Mouse (Mus musculus) neural tube, embryonic 10.5 days (tissue): ENCODE measurements at regions not wholly inside any gene's neighbourhood (a gene's known extent, or its start where the extent isn't known, plus 50 kb on each side); places are given as distances from the start of the nearest gene placed in this dataset.

Experiments used
- DNase-seq: peaks from one replicate; pipeline ENCODE4 v3.0.0-alpha.2; 2017; ENCODE audit warnings: low spot score; ENCODE audit errors: extremely low spot score

GRCm38 (mm10) chr5:53329591-53329990 lies 62.7 kb downstream of the Smim20 start:
- DNase-seq: no peak

GRCm38 (mm10) chr5:53336704-53337103 lies 69.8 kb downstream of the Smim20 start:
- no peak for DNase-seq

- no peak for DNase-seq
Measured at GRCm38 (mm10) chr5:53337816-53338215, 70.9 kb downstream of the Smim20 start.

- DNase-seq: no peak
Measured at GRCm38 (mm10) chr5:53345164-53345563, 78.3 kb downstream of the Smim20 start.

GRCm38 (mm10) chr5:53346028-53346427 lies 79.1 kb downstream of the Smim20 start:
- DNase-seq: no peak

GRCm38 (mm10) chr5:53346756-53347155 lies 79.9 kb downstream of the Smim20 start:
- no peak for DNase-seq

- no peak for DNase-seq
Measured at GRCm38 (mm10) chr5:53352852-53353251, 86.0 kb downstream of the Smim20 start.

- no peak for DNase-seq
Measured at GRCm38 (mm10) chr5:53354296-53354695, 87.4 kb downstream of the Smim20 start.

- DNase-seq: peak; percentile 88
Measured at GRCm38 (mm10) chr5:53355069-53355468, 88.2 kb downstream of the Smim20 start.

- no peak for DNase-seq
Measured at GRCm38 (mm10) chr5:53357086-53357608, 90.3 kb downstream of the Smim20 start.

GRCm38 (mm10) chr5:53358181-53358580 lies 91.3 kb downstream of the Smim20 start:
- DNase-seq: no peak

GRCm38 (mm10) chr5:53359887-53360286 lies 93.0 kb downstream of the Smim20 start:
- DNase-seq: no peak

- DNase-seq: no peak
Measured at GRCm38 (mm10) chr5:53361295-53361694, 94.4 kb downstream of the Smim20 start.

GRCm38 (mm10) chr5:53363898-53364297 lies 97.0 kb downstream of the Smim20 start:
- DNase-seq: no peak

- no peak for DNase-seq
Measured at GRCm38 (mm10) chr5:53366882-53367561, 98.9 kb upstream of the Rbpj start.

- no peak for DNase-seq
Measured at GRCm38 (mm10) chr5:53370272-53370671, 95.7 kb upstream of the Rbpj start.

- no peak for DNase-seq
Measured at GRCm38 (mm10) chr5:53371638-53372037, 94.3 kb upstream of the Rbpj start.

GRCm38 (mm10) chr5:53373315-53373714 lies 92.6 kb upstream of the Rbpj start:
- no peak for DNase-seq

GRCm38 (mm10) chr5:53376856-53377255 lies 89.1 kb upstream of the Rbpj start:
- DNase-seq: no peak

GRCm38 (mm10) chr5:53377698-53378097 lies 88.3 kb upstream of the Rbpj start:
- no peak for DNase-seq

- DNase-seq: no peak
Measured at GRCm38 (mm10) chr5:53378106-53378505, 87.8 kb upstream of the Rbpj start.

GRCm38 (mm10) chr5:53378599-53378998 lies 87.4 kb upstream of the Rbpj start:
- no peak for DNase-seq

- DNase-seq: peak; percentile 15
Measured at GRCm38 (mm10) chr5:53379612-53380011, 86.3 kb upstream of the Rbpj start.
